Mouse (Mus musculus): Measurements from ENCODE around the gene Eps15. TPM values are rescaled to one million over a fixed set of nuclear protein-coding genes. Genes with fewer than 3 reads are reported as not detected.

The Eps15 gene
- 102 TPM for polyA plus RNA-seq (2017; shearing (Covaris generic))

DNA sequence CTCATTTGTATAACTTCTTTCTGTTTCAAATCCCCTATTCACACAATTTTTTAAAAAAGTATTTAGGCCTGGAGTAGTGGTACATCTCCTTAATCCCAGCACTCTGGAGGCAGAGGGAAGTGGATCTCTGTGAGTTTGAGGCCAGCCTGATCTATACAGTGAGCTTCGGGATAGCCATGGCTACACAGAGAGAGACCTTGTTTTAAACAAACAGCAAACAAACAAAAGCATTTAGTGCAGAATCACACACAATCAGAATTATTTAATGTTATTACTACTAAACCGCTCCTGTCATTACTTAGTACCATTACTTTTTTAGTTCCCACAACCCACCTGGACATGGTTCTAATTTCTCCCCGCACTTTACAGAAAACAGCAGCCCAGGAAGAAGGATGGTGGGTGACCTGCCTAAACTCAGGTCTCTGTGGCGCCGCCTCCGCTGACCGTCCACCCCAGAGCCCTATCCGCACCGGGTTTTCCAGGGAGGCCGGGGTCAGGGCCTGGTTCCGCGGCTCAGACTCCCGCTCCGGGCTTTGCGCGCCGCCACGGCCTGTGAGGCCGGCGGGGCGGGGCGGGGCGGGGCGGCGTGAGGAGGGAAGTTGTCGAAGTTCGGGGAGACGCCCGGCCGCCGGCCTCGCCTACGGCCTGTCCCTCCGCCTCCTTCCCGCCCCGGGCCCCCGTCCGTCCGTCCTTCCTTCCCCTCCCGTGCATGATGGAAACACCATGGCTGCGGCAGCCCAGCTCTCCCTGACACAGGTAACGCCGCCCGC is at the start of gene Eps15:
Eps15 (plus strand) TSS at position 580 of the 770 bp plus-strand sequence.

GRCm38 (mm10) chr4:109234185-109234584 is 45.9 kb upstream of the Eps15 start, which contains the start of gene Calr4:
Calr4 (plus strand) TSS chr4:109234485.

GRCm38 (mm10) chr4:109406486-109407175 is 126.6 kb downstream of the Eps15 start, which contains the start of gene Ttc39a:
Ttc39a (plus strand) TSS chr4:109406623.

Other genes with a start within 250 kb of the Eps15 start
- gene Osbpl9, start 78.0 kb upstream of the Eps15 start, polyA plus RNA-seq (2017; shearing (Covaris generic)), result 153 TPM
- not detected for gene Calr4, start 45.8 kb upstream of the Eps15 start, polyA plus RNA-seq (2017; shearing (Covaris generic))
- not detected for gene Ttc39a, start 126.4 kb downstream of the Eps15 start, polyA plus RNA-seq (2017; shearing (Covaris generic))
- gene Rnf11, start 204.5 kb downstream of the Eps15 start, polyA plus RNA-seq (2017; shearing (Covaris generic)), result 62.1 TPM

Data from effector memory CD4-positive, alpha-beta T cell, adult 7 months (primary cell).